Mouse (Mus musculus) large intestine, adult 2 months (tissue): ENCODE measurements around the gene Fosb. TPM values are rescaled to one million over a fixed set of nuclear protein-coding genes. Genes with fewer than 3 reads are reported as not detected.
A peak's percentile ranks its signal among the peaks of the same experiment; 100 is the strongest.

Experiments used
- DNase-seq: peaks from one replicate; pipeline ENCODE4 v3.0.0-alpha.2; 2012; ENCODE audit warnings: low read depth, low spot score
- WGBS: fragments of 180-500 bp; shearing (Covaris S2); methylation state at CpG from one replicate; pipeline ENCODE4 v1.1.7; 2018; 5-methylcytosine and 5-hydroxymethylcytosine counted together
- polyA plus RNA-seq: library from polyadenylated mRNA; depleted of rRNA; stranded (reverse); fragments of >200 nt; gene quantifications from 2 replicates; pipeline ENCODE4 v1.2.3, GENCODE M21; 2012; rRNA removed

Fosb gene
- polyA plus RNA-seq: 1.4 and 6.2 TPM in 2 replicates

GRCm38 (mm10) chr7:19309884-19310641, at the start of gene Fosb:
Gene Fosb (minus strand): TSS chr7:19310051.
- DNase-seq: peak; percentile 77
- WGBS: 1% methylated on average over 49 of the region's 49 CpGs

- DNase-seq: peak; percentile 77
- WGBS: under 1% methylated on average over 31 of the region's 31 CpGs
These were observed 49.5 kb upstream of the Fosb start, which contains the start of the genes Cd3eap and Ppp1r13l for GRCm38 (mm10) chr7:19359299-19359891. Gene Cd3eap (minus strand): TSS chr7:19359483. Gene Ppp1r13l (plus strand): TSS chr7:19359749.

GRCm38 (mm10) chr7:19358634-19359033, 48.8 kb upstream of the Fosb start:
- 4% methylated on average over 13 of the region's 13 CpGs for WGBS
- no peak for DNase-seq

- no peak for DNase-seq
- 87% methylated on average over 25 of the region's 25 CpGs for WGBS
These were observed 47.8 kb upstream of the Fosb start for GRCm38 (mm10) chr7:19357381-19358375.

- DNase-seq: no peak
- WGBS: 65% methylated on average over 10 of the region's 10 CpGs
These were observed 46.5 kb upstream of the Fosb start for GRCm38 (mm10) chr7:19356311-19356710.

GRCm38 (mm10) chr7:19354991-19355390, 45.1 kb upstream of the Fosb start:
- WGBS: 87% methylated on average over 5 of the region's 5 CpGs

GRCm38 (mm10) chr7:19350221-19350620, 40.4 kb upstream of the Fosb start:
- WGBS: 99% methylated on average over 8 of the region's 8 CpGs
- DNase-seq: no peak

More at GRCm38 (mm10) chr7:19354991-19355390, 45.1 kb upstream of the Fosb start:
- no peak for DNase-seq

- no peak for DNase-seq
- WGBS: 79% methylated on average over 13 of the region's 13 CpGs
These were observed 39.5 kb upstream of the Fosb start for GRCm38 (mm10) chr7:19349188-19349915.

GRCm38 (mm10) chr7:19344938-19345471, 35.2 kb upstream of the Fosb start:
- DNase-seq: peak; percentile 99
- under 1% methylated on average over 31 of the region's 31 CpGs for WGBS

- no peak for DNase-seq
- 12% methylated on average over 12 of the region's 12 CpGs for WGBS
These were observed 34.5 kb upstream of the Fosb start, which contains the start of gene Ercc1 for GRCm38 (mm10) chr7:19344237-19344847. Gene Ercc1 (plus strand): TSS chr7:19344778.

GRCm38 (mm10) chr7:19343210-19343808, 33.5 kb upstream of the Fosb start:
- DNase-seq: peak; percentile 75
- under 1% methylated on average over 11 of the region's 11 CpGs for WGBS

GRCm38 (mm10) chr7:19342481-19343027, 32.7 kb upstream of the Fosb start:
- under 1% methylated on average over 27 of the region's 27 CpGs for WGBS
- DNase-seq: peak; percentile 67

- 2% methylated on average over 41 of the region's 41 CpGs for WGBS
- no peak for DNase-seq
These were observed 32.0 kb upstream of the Fosb start for GRCm38 (mm10) chr7:19341761-19342409.

GRCm38 (mm10) chr7:19341250-19341649, 31.4 kb upstream of the Fosb start:
- DNase-seq: no peak
- 12% methylated on average over 10 of the region's 10 CpGs for WGBS

GRCm38 (mm10) chr7:19338596-19338995, 28.7 kb upstream of the Fosb start:
- WGBS: 50% methylated on average over 7 of the region's 7 CpGs
- no peak for DNase-seq

GRCm38 (mm10) chr7:19338060-19338459, 28.2 kb upstream of the Fosb start:
- 66% methylated on average over 2 of the region's 2 CpGs for WGBS
- DNase-seq: no peak

GRCm38 (mm10) chr7:19337122-19337521, 27.3 kb upstream of the Fosb start:
- 42% methylated on average over 10 of the region's 10 CpGs for WGBS
- DNase-seq: no peak
